13 mouse cellular contexts compared by ENCODE assay signal in the genomic region with DNA sequence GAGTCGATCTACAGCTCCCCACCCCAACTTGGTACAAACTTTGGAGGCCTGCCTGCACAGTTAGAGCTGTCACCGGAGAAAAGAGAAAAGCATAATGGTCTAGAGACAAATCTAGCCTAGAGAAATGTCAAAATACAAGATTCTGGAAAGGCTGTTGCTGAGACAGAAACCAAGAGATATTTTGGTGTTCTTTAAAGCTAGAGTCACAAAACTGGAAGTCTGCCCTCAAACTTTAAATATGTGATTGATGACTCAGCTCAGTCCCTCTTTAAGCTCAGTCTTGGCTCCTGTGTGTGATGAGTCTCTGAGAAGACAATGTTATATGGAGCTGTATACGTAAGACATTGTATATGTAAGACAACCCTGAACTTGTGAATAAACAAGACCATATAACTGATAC.
"Had no signal": no experiment of that assay in that cellular context is flagged by ENCODE, and none has a peak within 500 bp of the region (broad histone marks: within the 10 kb centered on the region; RNA-seq: fewer than 3 reads in every experiment).

No protein-coding gene starts in this region.

- DNase-seq: lung, adult 18-20 months; lung, embryonic 14.5 days; lung, postnatal 10 days; lung, postnatal 4 days; midbrain, embryonic 14.5 days; retina, postnatal 1 day; right cerebral cortex, adult 18-20 months; right cerebral cortex, postnatal 25 days; right cerebral cortex, postnatal 4 days; spleen, adult 18-20 months; thymus, adult 2 months; thymus, postnatal 4 days had no signal

- ATAC-seq: midbrain, embryonic 16.5 days had no signal
